Mouse (Mus musculus) thymus, adult 2 months (tissue): ENCODE measurements around the gene Rem1.
A peak's percentile ranks its signal among the peaks of the same experiment; 100 is the strongest.

Source experiments
- CTCF ChIP-seq: fragments of 200-500 bp; IDR thresholded peaks from 2 replicates; pipeline ENCODE4 v1.5.1; 2012; ENCODE audit warnings: mild to moderate bottlenecking, control low read depth, low read length, moderate library complexity, borderline replicate concordance; ENCODE audit not compliant: control insufficient read depth, poor library complexity, insufficient read depth; ENCODE audit errors: extremely low read depth
- POLR2A ChIP-seq: fragments of 200-500 bp; IDR thresholded peaks from 2 replicates; pipeline ENCODE4 v1.6.1; 2012; ENCODE audit warnings: mild to moderate bottlenecking, low read length, control low read depth, moderate library complexity; ENCODE audit not compliant: control insufficient read depth, poor library complexity, insufficient read depth; ENCODE audit errors: extremely low read depth

- 0 out of 2 replicates have a peak, but pooled peaks have one; percentile 9 for TF ChIP-seq CTCF
- TF ChIP-seq POLR2A, result no peak
Observed at GRCm38 (mm10) chr2:152669639-152670484, 43.1 kb downstream of the Rem1 start.
